Mouse (Mus musculus): ENCODE measurements around the gene Rgs19.

DNA sequence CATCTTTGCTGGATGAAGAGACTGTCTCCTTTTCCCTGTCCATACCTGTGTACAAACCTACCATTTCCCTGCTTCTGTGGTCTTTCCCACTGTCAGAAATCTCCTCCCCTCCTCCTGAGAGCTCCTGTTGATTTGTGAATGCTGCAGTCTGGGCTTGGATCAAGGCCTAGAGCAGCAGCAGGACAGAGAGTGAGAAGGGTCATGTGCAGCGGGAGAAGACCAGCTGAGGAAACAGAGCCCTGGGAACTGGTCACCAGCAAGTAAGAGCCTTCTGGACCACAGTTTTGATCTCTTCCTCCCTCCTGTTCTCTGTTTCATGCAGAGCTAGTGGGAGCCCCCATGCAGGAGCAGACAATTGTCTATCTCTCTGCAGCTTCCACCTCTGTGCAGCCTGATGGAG is 2.0 kb upstream of the Rgs19 start:
- TF ChIP-seq CTCF (IDR thresholded peaks at IDR 0.05; ENCODE audit: borderline replicate concordance, control insufficient read depth, extremely low read depth, insufficient read depth, low read length, poor library complexity) (no peak), POLR2A (IDR thresholded peaks at IDR 0.05; ENCODE audit: control insufficient read depth, extremely low read depth, insufficient read depth, low read length, poor library complexity) (no peak)

Measured in thymus, adult 2 months (tissue).